Mouse (Mus musculus) midbrain, embryonic 13.5 days (tissue): ENCODE measurements at regions not wholly inside any gene's neighbourhood (a gene's known extent, or its start where the extent isn't known, plus 50 kb on each side); places are given as distances from the start of the nearest gene placed in this dataset.

Source experiments
- ATAC-seq: fragments of 200-750 bp; cut with Nextera tagmentation; 2 replicates; pipeline ENCODE4 v1.8.0; 2017; ENCODE audit warnings: mild to moderate bottlenecking, moderate TSS enrichment, moderate library complexity
- H3K27ac ChIP-seq: fragments of 300-500 bp; sonication (generic); 2 replicates; pipeline ENCODE4 v1.5.1; 2015; ENCODE audit warnings: inconsistent platforms, mild to moderate bottlenecking, moderate library complexity
- H3K27me3 ChIP-seq: fragments of 300-500 bp; sonication (generic); 2 replicates; pipeline ENCODE4 v1.6.1; 2015; ENCODE audit warnings: mild to moderate bottlenecking, inconsistent platforms
- H3K36me3 ChIP-seq: fragments of 300-500 bp; sonication (generic); 2 replicates; pipeline ENCODE4 v1.6.1; 2015; ENCODE audit warnings: mild to moderate bottlenecking, inconsistent platforms
- H3K4me1 ChIP-seq: fragments of 300-500 bp; sonication (generic); replicated peaks from 2 replicates; pipeline ENCODE4 v1.6.1; 2015; ENCODE audit warnings: inconsistent platforms
- H3K4me2 ChIP-seq: fragments of 300-500 bp; sonication (generic); replicated peaks from 2 replicates; pipeline ENCODE4 v1.6.1; 2015; ENCODE audit warnings: moderate library complexity, mild to moderate bottlenecking, inconsistent platforms
- H3K4me3 ChIP-seq: fragments of 300-500 bp; sonication (generic); replicated peaks from 2 replicates; pipeline ENCODE4 v1.5.1; 2015; ENCODE audit warnings: mild to moderate bottlenecking, inconsistent platforms
- H3K9ac ChIP-seq: fragments of 300-500 bp; sonication (generic); replicated peaks from 2 replicates; pipeline ENCODE4 v1.6.1; 2015; ENCODE audit warnings: mild to moderate bottlenecking, inconsistent platforms
- H3K9me3 ChIP-seq: fragments of 300-500 bp; sonication (generic); 2 replicates; pipeline ENCODE4 v1.6.1; 2016; ENCODE audit warnings: mild to moderate bottlenecking, inconsistent platforms
- WGBS: fragments of 180-500 bp; shearing (Covaris S2); methylation state at CpG from one replicate; pipeline ENCODE4 v1.1.7; 2015; 5-methylcytosine and 5-hydroxymethylcytosine counted together

DNA sequence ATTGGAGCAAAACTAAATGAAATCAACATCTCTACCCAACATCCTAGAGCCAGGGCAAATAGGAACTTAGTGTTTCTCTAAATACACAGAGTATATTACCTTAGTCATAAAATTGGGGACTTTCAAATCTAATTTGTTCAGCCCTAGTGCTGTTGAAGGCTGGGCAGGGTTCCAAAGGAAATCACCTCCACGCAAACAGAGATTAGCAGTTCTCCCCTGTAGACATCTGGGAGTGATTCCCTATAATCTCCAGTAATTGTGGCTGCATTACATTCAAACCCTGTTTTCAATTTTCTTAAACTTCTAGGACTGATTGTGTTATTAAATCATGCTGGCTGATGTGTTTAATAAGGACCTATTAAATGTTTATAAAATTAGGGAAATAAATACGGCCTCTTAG is 519.7 kb downstream of the Ebf1 start:
- no peak overlapping the region for H3K27ac ChIP-seq
- no peaks in the 10 kb centered on the region for H3K27me3 ChIP-seq
- H3K9me3 ChIP-seq, result no peaks in the 10 kb centered on the region
- H3K4me1 ChIP-seq, result no peaks in the 10 kb centered on the region
- no peak overlapping the region for H3K4me2 ChIP-seq
- no peaks in the 10 kb centered on the region for H3K36me3 ChIP-seq
- H3K9ac ChIP-seq, result no peak overlapping the region
- ATAC-seq, result no peak
- H3K4me3 ChIP-seq, result no peak overlapping the region
- 75% methylated on average over 2 of the region's 2 CpGs for WGBS

DNA sequence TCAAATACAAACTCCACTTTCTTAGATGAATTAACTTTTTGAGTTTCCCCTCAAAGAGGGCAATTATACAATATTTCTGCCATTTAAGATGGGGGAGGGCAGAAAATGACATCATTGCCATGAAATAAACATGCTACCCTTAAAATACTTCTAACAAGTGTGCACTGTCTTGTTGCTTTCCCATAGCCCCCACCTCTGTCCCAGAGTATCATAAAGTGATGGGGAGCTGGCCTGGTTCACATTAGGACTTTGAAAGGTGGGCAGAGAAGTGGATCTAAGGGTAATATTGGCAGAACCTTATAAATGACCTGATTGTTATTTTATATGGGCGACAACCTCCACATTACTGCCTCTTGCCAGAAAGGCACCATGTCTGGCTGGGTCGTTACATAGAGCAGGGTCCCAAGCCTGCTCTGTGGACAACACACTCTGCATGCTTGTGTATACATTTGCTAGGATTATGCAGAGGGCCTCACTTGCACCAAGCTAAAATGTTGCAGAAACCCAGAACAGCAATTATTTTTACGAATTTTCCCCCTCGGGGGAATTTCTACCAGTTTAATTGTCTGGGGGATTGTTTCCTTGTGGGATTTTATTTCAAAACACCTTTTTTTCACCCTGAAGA is 521.3 kb downstream of the Ebf1 start:
- Histone ChIP-seq H3K36me3 (no peaks in the 10 kb centered on the region), H3K9me3 (no peaks in the 10 kb centered on the region), H3K4me2 (no peak overlapping the region), H3K27me3 (no peaks in the 10 kb centered on the region), H3K4me1 (no peaks in the 10 kb centered on the region), H3K4me3 (no peak overlapping the region), H3K9ac (no peak overlapping the region), H3K27ac (no peak overlapping the region)
- no peak for ATAC-seq
- 84% methylated on average over 4 of the region's 4 CpGs for WGBS

DNA sequence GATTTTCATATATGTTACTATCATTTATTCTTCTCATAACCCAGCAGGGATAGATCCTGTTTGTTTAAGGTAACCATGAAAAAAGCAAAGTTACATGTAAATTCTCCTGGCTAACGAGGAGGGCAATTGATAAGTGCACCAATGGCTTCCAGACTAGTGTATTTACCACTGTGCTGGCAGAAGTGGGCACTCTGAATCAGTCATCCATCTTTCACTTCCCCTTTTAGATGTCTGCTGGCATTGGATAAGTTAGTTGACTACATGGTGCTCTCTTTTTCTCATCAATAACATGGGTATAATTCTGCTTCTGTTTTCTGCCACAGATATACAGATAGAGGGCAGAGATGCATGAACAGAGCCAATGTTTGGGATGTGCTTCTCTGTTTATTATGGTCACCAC is 523.4 kb downstream of the Ebf1 start:
- no peak for ATAC-seq
- no peak overlapping the region for H3K27ac ChIP-seq
- H3K4me1 ChIP-seq, result no peaks in the 10 kb centered on the region
- H3K9ac ChIP-seq, result no peak overlapping the region
- no peaks in the 10 kb centered on the region for H3K27me3 ChIP-seq
- no peak overlapping the region for H3K4me2 ChIP-seq
- 85% methylated on average over 1 of the region's 1 CpGs for WGBS
- no peaks in the 10 kb centered on the region for H3K9me3 ChIP-seq
- no peaks in the 10 kb centered on the region for H3K36me3 ChIP-seq
- H3K4me3 ChIP-seq, result no peak overlapping the region

DNA sequence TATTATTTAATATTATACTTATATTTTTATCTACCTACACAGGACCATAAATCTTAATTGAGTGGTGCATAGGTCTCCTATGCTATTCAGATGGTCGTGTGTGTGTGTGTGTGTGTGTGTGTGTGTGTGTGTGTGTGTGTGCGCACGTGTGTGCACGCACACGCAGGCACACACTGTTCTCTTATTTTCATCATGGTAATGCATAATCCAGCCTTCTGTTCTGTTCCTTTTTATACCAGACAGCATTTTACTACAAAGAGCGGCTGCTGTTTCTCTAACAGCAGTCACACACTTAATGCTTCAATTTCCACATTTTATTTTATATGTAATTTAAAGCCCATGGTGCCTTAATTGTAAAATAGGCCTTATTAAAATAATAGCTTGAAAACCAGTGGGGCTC is 537.0 kb downstream of the Ebf1 start:
- Histone ChIP-seq H3K4me1 (0 out of 2 replicates have a peak, but pooled peaks cover 9% of the 10 kb centered on the region), H3K27ac (peak overlapping the region; percentile 32; the same call in 1 of the 2 replicates), H3K4me3 (no peak overlapping the region), H3K4me2 (no peak overlapping the region), H3K36me3 (no peaks in the 10 kb centered on the region), H3K27me3 (no peaks in the 10 kb centered on the region), H3K9me3 (no peaks in the 10 kb centered on the region), H3K9ac (no peak overlapping the region)
- no peak for ATAC-seq
- WGBS, result 83% methylated on average over 6 of the region's 6 CpGs

DNA sequence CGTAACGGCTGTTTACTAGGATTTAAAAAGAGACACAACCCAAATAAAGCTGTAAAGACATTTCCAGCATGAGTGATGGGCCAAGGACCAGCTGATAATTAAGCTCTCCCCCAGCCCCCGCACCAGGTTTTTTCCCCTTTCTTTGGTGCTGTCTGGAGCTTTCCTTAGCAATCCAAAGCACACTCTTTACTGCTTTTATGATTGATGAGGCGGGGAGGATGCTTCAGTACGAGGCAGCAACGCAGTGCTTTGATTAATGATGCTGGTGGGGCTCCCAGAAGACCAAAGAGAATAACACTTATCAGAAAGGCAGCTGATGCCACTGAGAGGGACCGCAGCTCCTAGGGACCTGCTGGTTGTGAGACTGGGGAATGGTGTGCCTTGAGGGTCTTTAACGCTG is 537.4 kb downstream of the Ebf1 start:
- no peaks in the 10 kb centered on the region for H3K36me3 ChIP-seq
- ATAC-seq, result no peak
- no peak overlapping the region for H3K4me3 ChIP-seq
- no peak overlapping the region for H3K9ac ChIP-seq
- H3K9me3 ChIP-seq, result no peaks in the 10 kb centered on the region
- 0 out of 2 replicates have a peak, but pooled peaks cover 9% of the 10 kb centered on the region for H3K4me1 ChIP-seq
- H3K27ac ChIP-seq, result peak overlapping the region; percentile 32
- no peak overlapping the region for H3K4me2 ChIP-seq
- WGBS, result 53% methylated on average over 8 of the region's 8 CpGs
- H3K27me3 ChIP-seq, result no peaks in the 10 kb centered on the region

DNA sequence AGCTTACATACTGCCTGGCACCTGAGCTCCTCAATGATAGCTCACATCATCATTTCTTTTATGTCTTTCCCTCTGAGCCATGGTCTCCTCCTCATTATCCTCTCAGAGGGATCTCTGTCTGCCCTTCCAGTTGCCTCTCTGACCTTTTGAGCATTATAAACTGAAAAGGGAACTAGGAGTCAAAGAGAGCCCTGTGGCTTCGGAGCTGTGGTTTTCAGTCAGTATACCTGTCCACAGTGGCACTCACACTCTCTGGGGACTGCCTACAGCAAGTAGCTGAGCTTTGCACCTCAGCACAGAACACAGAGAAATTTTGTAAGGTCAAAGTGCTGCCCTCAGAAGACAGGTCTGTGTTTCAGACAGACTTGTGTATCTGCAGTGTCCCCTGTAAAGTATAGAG is 538.7 kb downstream of the Ebf1 start:
- H3K9me3 ChIP-seq, result no peaks in the 10 kb centered on the region
- no peaks in the 10 kb centered on the region for H3K27me3 ChIP-seq
- 0 out of 2 replicates have a peak, but pooled peaks cover 9% of the 10 kb centered on the region for H3K4me1 ChIP-seq
- WGBS, result 78% methylated on average over 1 of the region's 1 CpGs
- no peaks in the 10 kb centered on the region for H3K36me3 ChIP-seq
- no peak for ATAC-seq
- no peak overlapping the region for H3K4me2 ChIP-seq
- H3K27ac ChIP-seq, result no peak overlapping the region
- H3K4me3 ChIP-seq, result no peak overlapping the region
- no peak overlapping the region for H3K9ac ChIP-seq

DNA sequence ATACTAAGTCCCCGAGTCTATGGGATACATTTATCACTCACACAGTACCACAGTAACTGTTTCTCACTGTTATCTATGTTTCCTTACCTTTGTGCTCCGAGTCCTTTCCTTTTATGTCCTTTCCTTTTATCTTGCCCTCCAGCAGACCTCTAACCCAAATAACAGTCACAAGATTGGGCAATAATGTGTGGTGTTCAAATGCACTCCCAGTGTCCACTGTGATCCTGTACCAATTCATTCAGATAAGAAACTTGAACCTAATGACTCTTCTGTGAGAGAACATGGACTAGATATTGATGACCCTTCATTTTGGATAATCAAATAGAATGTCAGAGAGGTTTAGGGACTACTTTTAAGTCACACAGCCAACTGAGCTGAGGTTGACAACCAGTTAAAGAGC is 541.2 kb downstream of the Ebf1 start:
- 0 out of 2 replicates have a peak, but pooled peaks cover 9% of the 10 kb centered on the region for H3K4me1 ChIP-seq
- no peak overlapping the region for H3K4me2 ChIP-seq
- 75% methylated on average over 2 of the region's 2 CpGs for WGBS
- H3K27me3 ChIP-seq, result no peaks in the 10 kb centered on the region
- H3K9ac ChIP-seq, result no peak overlapping the region
- H3K4me3 ChIP-seq, result no peak overlapping the region
- no peak for ATAC-seq
- no peak overlapping the region for H3K27ac ChIP-seq
- no peaks in the 10 kb centered on the region for H3K9me3 ChIP-seq
- H3K36me3 ChIP-seq, result no peaks in the 10 kb centered on the region

DNA sequence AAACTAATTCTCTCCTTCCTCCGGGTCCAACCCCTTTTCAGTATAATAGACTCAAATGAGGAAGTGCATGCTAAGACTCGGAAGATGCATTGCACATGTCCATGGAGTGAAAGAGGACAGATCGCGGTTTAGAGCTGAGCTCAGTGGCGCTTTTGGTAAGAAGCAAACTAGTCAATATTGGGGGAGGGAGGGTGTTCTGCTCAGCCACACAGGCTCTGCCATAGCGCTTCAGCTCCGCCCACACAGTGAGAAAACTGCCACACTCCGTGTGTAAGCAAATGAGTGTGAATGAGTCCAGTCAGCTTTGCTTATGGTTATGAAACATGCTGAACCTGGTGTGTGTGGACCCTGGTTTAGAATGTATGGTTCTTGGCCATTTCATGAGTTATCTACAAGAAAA is 543.8 kb downstream of the Ebf1 start:
- Histone ChIP-seq H3K4me3 (no peak overlapping the region), H3K4me2 (no peak overlapping the region), H3K9ac (no peak overlapping the region), H3K27ac (no peak overlapping the region), H3K27me3 (no peaks in the 10 kb centered on the region), H3K36me3 (no peaks in the 10 kb centered on the region), H3K9me3 (no peaks in the 10 kb centered on the region), H3K4me1 (no peaks in the 10 kb centered on the region)
- 88% methylated on average over 8 of the region's 8 CpGs for WGBS
- no peak for ATAC-seq

DNA sequence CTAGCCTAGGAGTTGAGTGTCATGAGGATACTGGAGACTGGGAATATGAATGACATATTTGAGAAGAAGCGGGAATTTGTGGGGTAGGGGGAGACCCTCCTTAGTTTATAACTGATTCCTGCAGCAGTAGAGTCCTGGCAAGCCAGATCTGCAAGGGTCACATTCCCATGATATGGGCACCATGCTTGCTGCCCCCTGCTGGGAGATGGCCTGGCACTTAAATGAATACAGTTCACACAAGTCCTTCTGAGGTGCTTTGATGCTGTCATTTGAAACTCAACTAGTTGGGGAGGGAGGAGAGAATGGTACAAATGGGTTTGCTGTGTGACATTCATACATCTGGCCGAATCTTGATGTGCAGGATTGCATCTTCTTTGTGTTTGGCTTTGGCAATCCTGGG is 556.4 kb downstream of the Ebf1 start:
- H3K9me3 ChIP-seq, result no peaks in the 10 kb centered on the region
- no peak for ATAC-seq
- no peaks in the 10 kb centered on the region for H3K27me3 ChIP-seq
- no peaks in the 10 kb centered on the region for H3K36me3 ChIP-seq
- H3K4me2 ChIP-seq, result no peak overlapping the region
- H3K4me3 ChIP-seq, result no peak overlapping the region
- no peak overlapping the region for H3K9ac ChIP-seq
- H3K27ac ChIP-seq, result no peak overlapping the region
- 82% methylated on average over 2 of the region's 2 CpGs for WGBS
- H3K4me1 ChIP-seq, result no peaks in the 10 kb centered on the region

DNA sequence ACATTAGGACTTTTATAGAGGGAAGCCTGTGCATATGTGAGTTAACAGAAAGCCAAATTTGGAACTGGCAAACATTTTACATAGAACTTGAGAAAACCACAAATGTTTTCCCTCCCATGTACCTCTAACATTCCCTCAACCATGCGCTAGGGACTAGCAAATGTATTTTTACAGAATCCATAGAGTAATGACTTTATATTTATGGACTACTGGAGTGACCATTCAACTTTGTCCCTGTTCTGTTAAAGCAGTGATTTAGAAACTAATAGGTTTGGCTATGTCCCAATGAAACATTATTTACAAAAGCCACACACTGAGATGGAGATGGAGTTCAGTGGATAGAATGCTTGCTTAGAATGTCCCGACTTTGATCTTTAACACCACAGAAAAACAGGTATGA is 557.0 kb downstream of the Ebf1 start:
- H3K4me1 ChIP-seq, result no peaks in the 10 kb centered on the region
- H3K9ac ChIP-seq, result no peak overlapping the region
- no peaks in the 10 kb centered on the region for H3K27me3 ChIP-seq
- H3K4me3 ChIP-seq, result no peak overlapping the region
- WGBS, result 94% methylated on average over 2 of the region's 2 CpGs
- no peak overlapping the region for H3K4me2 ChIP-seq
- ATAC-seq, result no peak
- no peaks in the 10 kb centered on the region for H3K36me3 ChIP-seq
- no peak overlapping the region for H3K27ac ChIP-seq
- no peaks in the 10 kb centered on the region for H3K9me3 ChIP-seq

DNA sequence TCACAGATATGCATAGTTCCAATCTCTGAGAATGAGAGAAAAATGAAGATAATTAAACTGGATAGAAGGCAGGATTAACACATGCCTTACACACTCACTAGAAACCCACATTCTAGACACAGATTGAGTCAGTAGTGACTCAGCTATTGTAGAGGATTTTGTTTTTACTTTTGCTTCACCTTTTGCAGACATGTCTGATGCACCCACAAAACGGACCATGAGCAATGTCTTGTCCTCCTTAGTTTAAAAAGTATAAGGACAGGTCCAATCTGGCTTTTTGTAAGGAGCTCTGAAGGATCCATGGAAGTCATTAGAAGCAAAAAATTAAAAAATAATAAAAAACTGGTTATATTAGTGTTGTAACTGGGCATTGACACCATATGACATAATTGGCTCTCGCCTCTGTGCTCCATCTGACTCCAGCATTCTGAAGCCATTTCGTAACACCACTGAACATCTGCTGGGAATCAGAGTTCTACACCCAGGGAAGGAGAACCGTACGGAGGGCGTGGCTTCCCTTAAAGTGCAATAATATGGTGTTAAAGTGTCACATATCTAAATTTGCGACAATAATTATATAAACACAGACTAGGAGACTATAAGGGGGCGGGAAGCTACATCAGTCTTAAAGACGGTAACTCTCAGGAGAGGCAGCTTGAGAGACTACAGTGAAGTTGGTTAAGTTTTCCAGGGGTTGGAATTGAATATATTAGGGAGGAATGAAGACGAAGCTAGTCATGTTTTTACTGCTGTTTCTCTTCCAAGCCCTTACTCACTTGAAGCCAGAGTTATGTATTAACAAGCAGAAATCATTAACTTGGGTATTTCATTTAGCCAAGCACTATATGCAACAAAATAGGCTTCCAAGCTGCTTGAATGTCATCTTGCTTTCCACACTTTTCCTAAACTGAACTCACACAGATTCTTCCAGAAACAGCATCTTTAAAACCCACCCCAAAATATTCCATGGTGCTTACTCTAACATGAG is 558.0 kb downstream of the Ebf1 start:
- no peak overlapping the region for H3K4me2 ChIP-seq
- H3K27me3 ChIP-seq, result no peaks in the 10 kb centered on the region
- no peak overlapping the region for H3K27ac ChIP-seq
- 94% methylated on average over 10 of the region's 10 CpGs for WGBS
- H3K9ac ChIP-seq, result no peak overlapping the region
- H3K4me1 ChIP-seq, result no peaks in the 10 kb centered on the region
- H3K36me3 ChIP-seq, result no peaks in the 10 kb centered on the region
- ATAC-seq, result no peak
- H3K4me3 ChIP-seq, result no peak overlapping the region
- H3K9me3 ChIP-seq, result no peaks in the 10 kb centered on the region

DNA sequence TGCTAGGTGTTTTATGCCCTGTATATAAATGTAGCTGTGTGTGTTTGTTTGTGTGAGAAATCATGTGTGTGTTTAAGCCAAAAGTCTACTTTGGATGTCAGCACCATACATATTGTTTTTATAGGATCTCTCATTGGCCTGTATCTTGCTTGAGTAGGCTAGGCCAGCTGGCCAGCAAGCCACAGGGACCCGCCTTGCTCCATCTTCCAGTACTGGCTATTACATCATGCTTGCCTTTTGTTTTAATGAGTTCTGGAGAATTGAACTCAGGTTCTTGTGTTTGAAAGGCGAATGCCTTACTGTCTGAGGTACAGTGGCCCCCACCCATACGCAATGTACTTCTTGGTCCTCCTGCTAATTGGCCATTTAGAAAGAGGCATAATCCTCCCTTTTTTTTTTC is 559.9 kb downstream of the Ebf1 start:
- Histone ChIP-seq H3K4me2 (no peak overlapping the region), H3K9me3 (no peaks in the 10 kb centered on the region), H3K4me3 (no peak overlapping the region), H3K9ac (no peak overlapping the region), H3K27ac (no peak overlapping the region), H3K36me3 (no peaks in the 10 kb centered on the region), H3K4me1 (no peaks in the 10 kb centered on the region), H3K27me3 (no peaks in the 10 kb centered on the region)
- WGBS, result 92% methylated on average over 3 of the region's 3 CpGs
- no peak for ATAC-seq
